Mouse (Mus musculus) MEL (cell line): Measurements from ENCODE around the gene Ddx41. TPM values are rescaled to one million over a fixed set of nuclear protein-coding genes. Genes with fewer than 3 reads are reported as not detected.
A peak's percentile ranks its signal among the peaks of the same experiment; 100 is the strongest.

Experiments used
- DNase-seq: peaks from one replicate; pipeline ENCODE4 v3.0.0; 2011; ENCODE audit warnings: low read depth, low spot score
- H3K27ac ChIP-seq: 2 replicates; pipeline ENCODE4 v1.5.1; 2012; ENCODE audit warnings: low read depth, mild to moderate bottlenecking, control low read depth, low read length, moderate library complexity; ENCODE audit not compliant: control insufficient read depth
- H3K27me3 ChIP-seq, 2 experiments: fragments of 150-350 bp in 1 of 2; sonication (generic) in 1 of 2; 2 replicates each; pipeline ENCODE4 v1.6.1; 2012; ENCODE audit warnings: low read length in 2 of 2, mild to moderate bottlenecking in 2 of 2, improper control_type of control experiment in 1 of 2, moderate library complexity in 1 of 2; ENCODE audit not compliant: insufficient read depth in 2 of 2, control insufficient read depth in 1 of 2
- H3K36me3 ChIP-seq, 2 experiments: 2 replicates each; pipeline ENCODE4 v1.6.1; 2012 to 2014; ENCODE audit warnings: low read length in 2 of 2, improper control_type of control experiment in 1 of 2, inconsistent platforms in 1 of 2, mild to moderate bottlenecking in 1 of 2; ENCODE audit not compliant: insufficient read depth in 2 of 2, control insufficient read depth in 1 of 2
- H3K4me1 ChIP-seq, 2 experiments: fragments of 150-350 bp in 1 of 2; sonication (generic) in 1 of 2; 2 replicates each; pipeline ENCODE4 v1.6.1; 2012; ENCODE audit warnings: low read length in 2 of 2, improper control_type of control experiment in 1 of 2, mild to moderate bottlenecking in 1 of 2; ENCODE audit not compliant: insufficient read depth in 2 of 2, control insufficient read depth in 1 of 2
- H3K4me3 ChIP-seq, 2 experiments: fragments of 150-350 bp in 1 of 2; sonication (generic) in 1 of 2; 2 replicates each; pipeline ENCODE4 v1.5.1; 2012; ENCODE audit warnings: low read depth in 2 of 2, low read length in 2 of 2, mild to moderate bottlenecking in 2 of 2, moderate library complexity in 2 of 2, control low read depth in 1 of 2, improper control_type of control experiment in 1 of 2; ENCODE audit not compliant: control insufficient read depth in 1 of 2, insufficient read depth in 1 of 2
- H3K79me2 ChIP-seq: 2 replicates; pipeline ENCODE4 v1.6.1; 2012; ENCODE audit warnings: mild to moderate bottlenecking, low read length, moderate library complexity; ENCODE audit not compliant: control insufficient read depth, poor library complexity, insufficient read depth
- H3K9ac ChIP-seq: 2 replicates; pipeline ENCODE4 v1.6.1; 2012; ENCODE audit warnings: low read depth, mild to moderate bottlenecking, control low read depth, low read length, moderate library complexity; ENCODE audit not compliant: control insufficient read depth, poor library complexity, severe bottlenecking
- H3K9me3 ChIP-seq: fragments of 150-350 bp; sonication (generic); replicated peaks from 2 replicates; pipeline ENCODE4 v1.6.1; 2012; ENCODE audit warnings: mild to moderate bottlenecking, low read length, improper control_type of control experiment, moderate library complexity; ENCODE audit not compliant: insufficient read depth
- BHLHE40 ChIP-seq: IDR thresholded peaks from 2 replicates; pipeline ENCODE4 v1.6.1; 2012; ENCODE audit warnings: low read depth, mild to moderate bottlenecking, inconsistent platforms, low read length, improper control_type of control experiment, borderline replicate concordance
- CHD1 ChIP-seq: IDR thresholded peaks from 2 replicates; pipeline ENCODE4 v1.6.1; 2012; ENCODE audit warnings: low read depth, mild to moderate bottlenecking, inconsistent platforms, low read length, improper control_type of control experiment
- CTCF ChIP-seq, 3 experiments: IDR thresholded peaks in 2 of 3; conservative IDR thresholded peaks in 1 of 3; 2 replicates each; pipeline ENCODE4 v1.5.1; 2011 to 2012; ENCODE audit warnings: low read length in 3 of 3, low read depth in 2 of 3, mild to moderate bottlenecking in 2 of 3, improper control_type of control experiment in 1 of 3, inconsistent platforms in 1 of 3, mixed read lengths in 1 of 3, moderate library complexity in 1 of 3; ENCODE audit not compliant: control insufficient read depth in 1 of 3, insufficient read depth in 1 of 3, poor library complexity in 1 of 3, severe bottlenecking in 1 of 3
- ELF1 ChIP-seq: IDR thresholded peaks from 2 replicates; pipeline ENCODE4 v1.6.1; 2014; ENCODE audit warnings: low read depth, mild to moderate bottlenecking, inconsistent platforms, low read length, improper control_type of control experiment, moderate library complexity
- EP300 ChIP-seq, 2 experiments: IDR thresholded peaks; 2 replicates each; pipeline ENCODE4 v1.6.1; 2011; ENCODE audit warnings: improper control_type of control experiment in 2 of 2, low read length in 2 of 2, low read depth in 1 of 2, mild to moderate bottlenecking in 1 of 2
- ETS1 ChIP-seq: IDR thresholded peaks from 2 replicates; pipeline ENCODE4 v1.6.1; 2012; ENCODE audit warnings: low read depth, mild to moderate bottlenecking, inconsistent platforms, low read length, improper control_type of control experiment, moderate library complexity
- GATA1 ChIP-seq: IDR thresholded peaks from 2 replicates; pipeline ENCODE4 v1.6.1; 2011; ENCODE audit warnings: low read depth, low read length, improper control_type of control experiment
- JUND ChIP-seq: IDR thresholded peaks from 2 replicates; pipeline ENCODE4 v1.6.1; 2011; ENCODE audit warnings: low read depth, mild to moderate bottlenecking, improper control_type of control experiment, low read length
- MAFK ChIP-seq: IDR thresholded peaks from 2 replicates; pipeline ENCODE4 v1.6.1; 2011; ENCODE audit warnings: low read depth, mild to moderate bottlenecking, low read length, improper control_type of control experiment, borderline replicate concordance
- MEF2A ChIP-seq: IDR thresholded peaks from 2 replicates; pipeline ENCODE4 v1.6.1; 2014; ENCODE audit warnings: low read depth, mild to moderate bottlenecking, inconsistent platforms, low read length, improper control_type of control experiment; ENCODE audit not compliant: poor library complexity, insufficient replicate concordance, severe bottlenecking; ENCODE audit errors: extremely low read depth
- MXI1 ChIP-seq: IDR thresholded peaks from 2 replicates; pipeline ENCODE4 v1.6.1; 2011; ENCODE audit warnings: mild to moderate bottlenecking, low read depth, low read length, improper control_type of control experiment
- MYC ChIP-seq: IDR thresholded peaks from 2 replicates; pipeline ENCODE4 v1.6.1; 2011; ENCODE audit warnings: low read depth, mild to moderate bottlenecking, low read length, improper control_type of control experiment, moderate library complexity
- NELFE ChIP-seq: IDR thresholded peaks from 2 replicates; pipeline ENCODE4 v1.6.1; 2011; ENCODE audit warnings: low read depth, low read length, improper control_type of control experiment
- NRF1 ChIP-seq: IDR thresholded peaks from 2 replicates; pipeline ENCODE4 v1.6.1; 2014; ENCODE audit warnings: low read depth, mild to moderate bottlenecking, inconsistent platforms, low read length, improper control_type of control experiment, moderate library complexity; ENCODE audit not compliant: poor library complexity, insufficient read depth, severe bottlenecking
- POLR2AphosphoS2 ChIP-seq: IDR thresholded peaks from 2 replicates; pipeline ENCODE4 v1.6.1; 2011; ENCODE audit warnings: low read length, improper control_type of control experiment
- RCOR1 ChIP-seq: IDR thresholded peaks from 2 replicates; pipeline ENCODE4 v1.6.1; 2012; ENCODE audit warnings: low read depth, mild to moderate bottlenecking, inconsistent platforms, low read length, improper control_type of control experiment
- SMC3 ChIP-seq: IDR thresholded peaks from 2 replicates; pipeline ENCODE4 v1.6.1; 2011; ENCODE audit warnings: low read depth, low read length, improper control_type of control experiment
- TAL1 ChIP-seq: IDR thresholded peaks from 2 replicates; pipeline ENCODE4 v1.6.1; 2012; ENCODE audit warnings: mild to moderate bottlenecking, inconsistent platforms, low read length, moderate library complexity, mixed read lengths
- TBP ChIP-seq: IDR thresholded peaks from 2 replicates; pipeline ENCODE4 v1.8.0; 2011; ENCODE audit warnings: low read depth, low read length, improper control_type of control experiment
- USF2 ChIP-seq, 2 experiments: IDR thresholded peaks; 2 replicates each; pipeline ENCODE4 v1.6.1; 2011 to 2012; ENCODE audit warnings: improper control_type of control experiment in 2 of 2, low read length in 2 of 2, borderline replicate concordance in 1 of 2, inconsistent platforms in 1 of 2, low read depth in 1 of 2, mild to moderate bottlenecking in 1 of 2; ENCODE audit not compliant: insufficient read depth in 1 of 2
- ZMIZ1 ChIP-seq: IDR thresholded peaks from 2 replicates; pipeline ENCODE4 v1.6.1; 2012; ENCODE audit warnings: low read depth, mild to moderate bottlenecking, inconsistent platforms, low read length, improper control_type of control experiment, moderate library complexity
- ZNF384 ChIP-seq: IDR thresholded peaks from 2 replicates; pipeline ENCODE4 v1.6.1; 2012; ENCODE audit warnings: low read depth, mild to moderate bottlenecking, inconsistent platforms, low read length, improper control_type of control experiment
- polyA plus RNA-seq, 2 experiments: library from polyadenylated mRNA; stranded (reverse) in 1 of 2; unstranded in 1 of 2; fragments of >175 nt in 1 of 2; fragments of >200 nt in 1 of 2; gene quantifications; 2 replicates each; pipeline versions ENCODE4 v1.2.1 to v1.2.4; 2012; ENCODE audit warnings: low replicate concordance in 2 of 2, low read depth in 1 of 2; ENCODE audit not compliant: insufficient read length in 2 of 2, insufficient read depth in 1 of 2, missing spikeins in 1 of 2
- total RNA-seq: library from RNA; depleted of rRNA; stranded (reverse); fragments of 300-350 nt; gene quantifications from 2 replicates; pipeline ENCODE4 v1.2.3, GENCODE M21; 2012

The Ddx41 gene
- total and polyA plus RNA-seq, 3 experiments: 58.5 to 88.8 TPM; not detected in 1

DNA sequence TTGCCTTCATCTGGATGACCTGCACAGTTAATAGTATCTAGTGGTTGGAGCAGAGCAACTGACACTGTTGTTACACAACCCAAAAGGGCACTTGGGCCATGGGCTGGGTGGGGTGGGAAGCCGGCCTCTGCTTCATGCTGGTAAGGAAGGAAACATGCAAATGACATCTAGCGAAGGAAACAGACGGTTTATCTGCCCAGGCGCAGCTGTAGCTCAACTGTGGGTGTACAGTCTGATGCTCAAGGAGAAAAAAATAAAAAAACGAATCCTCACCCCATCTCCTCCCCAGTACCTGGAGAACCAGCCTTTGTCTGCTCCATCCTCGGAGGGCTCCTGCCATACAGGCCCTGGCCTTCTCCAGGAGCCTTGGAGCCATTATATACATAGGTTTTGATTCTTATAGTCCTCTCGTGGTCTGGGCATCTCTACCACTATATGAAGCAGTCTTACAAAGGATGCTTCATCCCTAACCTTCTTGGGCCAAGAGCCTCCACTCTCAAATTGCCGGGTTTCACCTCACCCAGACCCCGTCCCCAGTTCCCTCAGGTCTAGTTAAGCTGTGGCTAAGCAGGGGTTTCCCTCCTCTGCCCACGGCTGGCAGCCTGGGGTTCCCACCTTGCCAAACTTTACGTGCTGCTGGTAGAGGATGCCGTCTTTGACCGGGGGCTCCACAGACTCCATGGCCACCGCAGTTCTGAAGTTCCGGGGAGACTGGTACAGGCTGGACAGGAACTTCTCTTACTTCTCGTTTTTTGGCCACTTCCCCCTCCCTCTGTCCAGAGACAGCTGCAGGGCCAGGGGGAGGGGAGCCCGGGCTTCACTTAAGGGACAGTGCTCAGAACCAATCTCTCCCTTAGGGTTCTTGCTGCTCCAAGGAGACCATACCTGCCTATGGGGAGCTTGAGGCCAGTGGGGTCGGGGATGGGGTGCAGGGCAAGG is 8.4 kb downstream of the Ddx41 start (continued):
- TF ChIP-seq GATA1 (peak; percentile 82), ETS1 (peak; percentile 72; the same call in 1 of the 2 replicates)
- TF ChIP-seq, all 39 proteins: peak for 12

DNA sequence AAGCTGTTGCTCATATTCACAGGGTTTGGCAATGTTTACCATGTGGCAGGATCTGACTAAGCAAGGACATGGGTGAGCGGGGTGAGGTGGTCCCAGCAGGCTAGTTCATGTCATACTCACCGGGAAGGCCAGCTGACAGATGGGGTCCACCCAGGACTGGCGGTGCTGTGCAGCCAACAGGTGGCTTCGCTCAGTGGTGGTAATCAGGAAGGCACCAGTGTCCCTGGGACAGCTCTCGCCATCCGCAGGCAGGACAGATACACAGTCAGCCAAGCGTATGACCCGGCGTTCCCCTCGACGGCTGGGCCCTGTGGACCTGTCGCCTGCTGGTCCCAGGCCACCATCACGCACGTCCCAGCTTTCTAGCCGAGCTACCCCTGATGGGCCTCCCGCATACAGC is 9.2 kb downstream of the Ddx41 start:
- Histone ChIP-seq H3K9me3 (no peaks in the 10 kb centered on the region), H3K27me3 (no peaks in the 10 kb centered on the region), H3K4me1 (peaks cover 0 to 31% of the 10 kb centered on the region in 2 experiments; a peak in 3 of 4 replicates), H3K27ac (peak overlapping the region; percentile 63; the same call in 1 of the 2 replicates), H3K36me3 (peaks cover 2 to 18% of the 10 kb centered on the region in 2 experiments; a peak in 3 of 4 replicates), H3K9ac (no peak overlapping the region), H3K4me3 (no peak overlapping the region), H3K79me2 (no peaks in the 10 kb centered on the region)
- DNase-seq: no peak
- no peak for TF ChIP-seq RCOR1
- TF ChIP-seq BHLHE40: no peak
- TF ChIP-seq CHD1: no peak
- TF ChIP-seq MEF2A: no peak
- TF ChIP-seq USF2 (IDR thresholded peaks at IDR 0.05; ENCODE audit: borderline replicate concordance in 1 of 2, insufficient read depth in 1 of 2, low read depth in 1 of 2, low read length in 2 of 2): no peak
- TF ChIP-seq TBP: no peak
- TF ChIP-seq ZNF384: no peak
- no peak for TF ChIP-seq CTCF (IDR thresholded peaks at IDR 0.05 in 2 of 3, conservative IDR thresholded peaks at IDR 0.05 in 1 of 3; ENCODE audit: control insufficient read depth in 1 of 3, insufficient read depth in 1 of 3, low read depth in 2 of 3, low read length in 3 of 3, poor library complexity in 1 of 3, severe bottlenecking in 1 of 3)
- TF ChIP-seq ELF1: no peak
- TF ChIP-seq ZMIZ1: no peak
- no peak for TF ChIP-seq NRF1
- TF ChIP-seq TAL1: no peak
- TF ChIP-seq JUND: no peak
- TF ChIP-seq NELFE: no peak
- TF ChIP-seq SMC3: no peak
- TF ChIP-seq MXI1: no peak
- TF ChIP-seq POLR2AphosphoS2: no peak
- no peak for TF ChIP-seq MAFK
- TF ChIP-seq MYC: no peak
- TF ChIP-seq EP300 (IDR thresholded peaks at IDR 0.05; ENCODE audit: low read depth in 1 of 2, low read length in 2 of 2): no peak
